Mouse (Mus musculus) megakaryocyte, embryonic 14.5 days (primary cell): ENCODE results near the gene Wipi2.

Experiments
- FLI1 ChIP-seq: IDR thresholded peaks from 2 replicates; pipeline ENCODE4 v1.6.1; 2012; ENCODE audit warnings: low read length, inconsistent platforms, mixed read lengths
- GATA1 ChIP-seq: IDR thresholded peaks from 3 replicates; pipeline ENCODE4 v1.6.1; 2012; ENCODE audit warnings: mixed read lengths, low read length, inconsistent platforms, borderline replicate concordance

DNA sequence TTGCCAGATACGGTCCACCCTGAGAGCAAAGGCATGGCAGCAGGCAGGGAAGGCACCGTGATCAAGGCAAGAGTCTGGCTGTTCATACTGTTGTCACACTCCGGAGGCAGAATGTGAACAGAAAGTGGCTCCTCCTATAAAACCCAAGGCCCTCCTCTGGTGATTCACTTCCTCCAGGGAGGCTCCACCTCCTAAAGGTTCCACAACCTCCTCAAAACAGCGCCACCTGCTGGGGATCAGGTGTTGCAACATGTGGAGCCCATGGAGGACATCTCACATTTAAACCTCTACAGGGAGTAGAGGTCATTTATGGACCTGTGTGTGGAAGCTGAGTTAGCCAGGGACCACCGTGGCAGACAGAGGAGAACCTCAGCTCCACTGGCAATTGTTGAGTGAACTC is 84.9 kb downstream of the Wipi2 start:
- TF ChIP-seq GATA1: no peak
- TF ChIP-seq FLI1: no peak
